In the genomic region with DNA sequence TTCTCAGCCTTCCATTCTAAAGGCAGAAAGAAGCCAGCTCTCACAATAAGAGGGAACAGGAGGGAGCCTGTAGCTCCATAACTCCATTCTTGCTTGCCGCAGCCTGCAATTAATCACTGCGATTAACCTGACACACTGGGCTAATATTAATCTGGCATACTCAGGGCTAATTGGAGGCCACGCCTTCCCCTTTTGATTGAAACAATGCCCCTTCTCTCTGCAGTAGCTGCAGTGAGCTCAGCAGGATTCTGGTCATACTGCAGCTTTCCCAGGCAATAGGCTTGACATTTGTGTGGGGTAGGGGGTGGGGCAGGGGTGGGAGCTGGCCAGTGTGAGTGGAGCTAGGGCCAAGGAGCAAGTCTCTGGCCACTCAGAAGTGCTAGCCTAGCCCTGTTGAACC, we compare ENCODE assay signal across 8 mouse cellular contexts.
A peak's percentile ranks its signal among the peaks of the same experiment; 100 is the strongest.
DNase-seq lines count a peak whose midpoint lies in the region; ATAC-seq and TF ChIP-seq lines count a peak whose summit lies in the region.
"Had no signal": no experiment of that assay in that cellular context is flagged by ENCODE, and none has a peak within 500 bp of the region (broad histone marks: within the 10 kb centered on the region; RNA-seq: fewer than 3 reads in every experiment).

No protein-coding gene starts in this region.

- H3K9me3 ChIP-seq in midbrain, embryonic 13.5 days: no peaks in the 10 kb centered on the region
- no peaks in the 10 kb centered on the region for H3K9me3 ChIP-seq in midbrain, embryonic 11.5 days (ENCODE audit: control insufficient read depth, low read length)
- H3K9me3 ChIP-seq in forebrain, embryonic 10.5 days: no peaks in the 10 kb centered on the region
- H3K9me3 ChIP-seq in hindbrain, embryonic 14.5 days (ENCODE audit: control insufficient read depth, low read length): no peaks in the 10 kb centered on the region
- no peaks in the 10 kb centered on the region for H3K9me3 ChIP-seq in stomach, embryonic 16.5 days (replicated peaks; ENCODE audit: control insufficient read depth, low read length)

- H3K9ac ChIP-seq in midbrain, embryonic 13.5 days (replicated peaks): no peak overlapping the region
- no peak overlapping the region for H3K9ac ChIP-seq in midbrain, embryonic 11.5 days (ENCODE audit: low read length)
- no peak overlapping the region for H3K9ac ChIP-seq in hindbrain, embryonic 14.5 days
- no peak overlapping the region for H3K9ac ChIP-seq in stomach, embryonic 16.5 days (ENCODE audit: low read length)

- H3K4me3 ChIP-seq in midbrain, embryonic 13.5 days (replicated peaks): no peak overlapping the region
- no peak overlapping the region for H3K4me3 ChIP-seq in midbrain, embryonic 11.5 days (ENCODE audit: low read depth, low read length)
- no peak overlapping the region for H3K4me3 ChIP-seq in forebrain, embryonic 10.5 days
- no peak overlapping the region for H3K4me3 ChIP-seq in hindbrain, embryonic 14.5 days (replicated peaks; ENCODE audit: low read length)
- no peak overlapping the region for H3K4me3 ChIP-seq in stomach, embryonic 16.5 days (replicated peaks; ENCODE audit: low read length)
- H3K4me3 ChIP-seq in thymus, adult 2 months (ENCODE audit: control insufficient read depth, insufficient read depth, low read length): no peak overlapping the region

- 27% methylated on average over 3 of the region's 3 CpGs for WGBS in midbrain, embryonic 13.5 days
- 60% methylated on average over 3 of the region's 3 CpGs for WGBS in midbrain, embryonic 11.5 days
- WGBS in forebrain, embryonic 10.5 days: 13% methylated on average over 3 of the region's 3 CpGs
- WGBS in hindbrain, embryonic 14.5 days: 22% methylated on average over 3 of the region's 3 CpGs
- 48% methylated on average over 3 of the region's 3 CpGs for WGBS in stomach, embryonic 16.5 days
- 79% methylated on average over 3 of the region's 3 CpGs for WGBS in thymus, adult 2 months

- TF ChIP-seq POLR2A in thymus, adult 2 months (IDR thresholded peaks at IDR 0.05; ENCODE audit: control insufficient read depth, extremely low read depth, insufficient read depth, low read length, poor library complexity): no peak

- no peaks in the 10 kb centered on the region for H3K36me3 ChIP-seq in midbrain, embryonic 13.5 days
- no peaks in the 10 kb centered on the region for H3K36me3 ChIP-seq in midbrain, embryonic 11.5 days (ENCODE audit: control insufficient read depth, insufficient read depth, low read length)
- no peaks in the 10 kb centered on the region for H3K36me3 ChIP-seq in forebrain, embryonic 10.5 days (replicated peaks)
- no peaks in the 10 kb centered on the region for H3K36me3 ChIP-seq in hindbrain, embryonic 14.5 days (replicated peaks; ENCODE audit: control insufficient read depth, insufficient read depth)
- H3K36me3 ChIP-seq in stomach, embryonic 16.5 days (ENCODE audit: control insufficient read depth, insufficient read depth, low read length): no peaks in the 10 kb centered on the region
- no peaks in the 10 kb centered on the region for H3K36me3 ChIP-seq in thymus, adult 2 months (ENCODE audit: control insufficient read depth, insufficient read depth, low read length)

- H3K27ac ChIP-seq in midbrain, embryonic 13.5 days: no peak overlapping the region
- H3K27ac ChIP-seq in midbrain, embryonic 11.5 days (ENCODE audit: low read depth, low read length): no peak overlapping the region
- peak overlapping the region; percentile 79 for H3K27ac ChIP-seq in forebrain, embryonic 10.5 days
- no peak overlapping the region for H3K27ac ChIP-seq in hindbrain, embryonic 14.5 days
- H3K27ac ChIP-seq in stomach, embryonic 16.5 days (ENCODE audit: low read length): no peak overlapping the region
- H3K27ac ChIP-seq in thymus, adult 2 months (ENCODE audit: control insufficient read depth, insufficient read depth, low read length): no peak overlapping the region

- TF ChIP-seq CTCF in thymus, adult 2 months (IDR thresholded peaks at IDR 0.05; ENCODE audit: borderline replicate concordance, control insufficient read depth, extremely low read depth, insufficient read depth, low read length, poor library complexity): no peak

- peaks cover 7% of the 10 kb centered on the region; the same call in 1 of the 2 replicates for H3K4me1 ChIP-seq in midbrain, embryonic 13.5 days (replicated peaks)
- H3K4me1 ChIP-seq in midbrain, embryonic 11.5 days (ENCODE audit: control insufficient read depth, insufficient read depth, low read length): peaks cover 4% of the 10 kb centered on the region; the same call in 1 of the 2 replicates
- H3K4me1 ChIP-seq in forebrain, embryonic 10.5 days: peaks cover 25% of the 10 kb centered on the region
- no peaks in the 10 kb centered on the region; the same call in 1 of the 2 replicates for H3K4me1 ChIP-seq in hindbrain, embryonic 14.5 days (replicated peaks; ENCODE audit: control insufficient read depth, insufficient read depth, low read length)
- peaks cover 8% of the 10 kb centered on the region; the same call in 1 of the 2 replicates for H3K4me1 ChIP-seq in stomach, embryonic 16.5 days (ENCODE audit: control insufficient read depth, insufficient read depth, low read length)
- H3K4me1 ChIP-seq in thymus, adult 2 months (replicated peaks; ENCODE audit: control insufficient read depth, insufficient read depth, low read length): no peaks in the 10 kb centered on the region

- H3K4me2 ChIP-seq in midbrain, embryonic 13.5 days (replicated peaks): no peak overlapping the region
- no peak overlapping the region for H3K4me2 ChIP-seq in midbrain, embryonic 11.5 days
- H3K4me2 ChIP-seq in hindbrain, embryonic 14.5 days (replicated peaks): no peak overlapping the region
- no peak overlapping the region for H3K4me2 ChIP-seq in stomach, embryonic 16.5 days (ENCODE audit: low read depth, low read length)

- 0 out of 2 replicates have a peak, but pooled peaks have one; percentile 30 for ATAC-seq in midbrain, embryonic 13.5 days
- no peak for ATAC-seq in midbrain, embryonic 11.5 days (ENCODE audit: low FRiP score)
- peak; percentile 55 for ATAC-seq in hindbrain, embryonic 14.5 days (ENCODE audit: low FRiP score)
- ATAC-seq in stomach, embryonic 16.5 days (ENCODE audit: insufficient read depth, low FRiP score): peak; percentile 79

- H3K27me3 ChIP-seq in midbrain, embryonic 13.5 days: no peaks in the 10 kb centered on the region
- no peaks in the 10 kb centered on the region for H3K27me3 ChIP-seq in midbrain, embryonic 11.5 days (ENCODE audit: control insufficient read depth, insufficient read depth, low read length)
- H3K27me3 ChIP-seq in forebrain, embryonic 10.5 days (ENCODE audit: poor library complexity, severe bottlenecking): peaks cover 15% of the 10 kb centered on the region; the same call in 1 of the 2 replicates
- H3K27me3 ChIP-seq in hindbrain, embryonic 14.5 days (ENCODE audit: control insufficient read depth, insufficient read depth, low read length): no peaks in the 10 kb centered on the region
- H3K27me3 ChIP-seq in stomach, embryonic 16.5 days (ENCODE audit: control insufficient read depth, insufficient read depth, low read length): no peaks in the 10 kb centered on the region
- no peaks in the 10 kb centered on the region for H3K27me3 ChIP-seq in thymus, adult 2 months (ENCODE audit: control insufficient read depth, insufficient read depth, low read length)

- no peak for DNase-seq in midbrain, embryonic 11.5 days (ENCODE audit: low spot score, missing footprints)
- DNase-seq in forebrain, embryonic 10.5 days (ENCODE audit: extremely low spot score, low spot score): peak; percentile 61
- peak; percentile 46 for DNase-seq in hindbrain, embryonic 14.5 days (ENCODE audit: low spot score)
- no peak for DNase-seq in ovary, adult 18-20 months (ENCODE audit: low spot score)
- no peak for DNase-seq in thymus, adult 2 months
- DNase-seq: cerebellum, adult 8-10 months had no signal

Comparison
In these comparisons a context has a peak if more than half of its experiments do, and no peak if none do; other contexts are left out.
1. DNase-seq: peak in forebrain, embryonic 10.5 days (single experiment) and hindbrain, embryonic 14.5 days (single experiment); none in midbrain, embryonic 11.5 days (single experiment), ovary, adult 18-20 months (single experiment) and thymus, adult 2 months (single experiment).